Mouse (Mus musculus): ENCODE results near the gene Mmp17. TPM values are rescaled to one million over a fixed set of nuclear protein-coding genes. Genes with fewer than 3 reads are reported as not detected.

Mmp17 gene
- total and polyA plus RNA-seq, 3 experiments = 0.92 to 1.6 TPM; not detected in 1

DNA sequence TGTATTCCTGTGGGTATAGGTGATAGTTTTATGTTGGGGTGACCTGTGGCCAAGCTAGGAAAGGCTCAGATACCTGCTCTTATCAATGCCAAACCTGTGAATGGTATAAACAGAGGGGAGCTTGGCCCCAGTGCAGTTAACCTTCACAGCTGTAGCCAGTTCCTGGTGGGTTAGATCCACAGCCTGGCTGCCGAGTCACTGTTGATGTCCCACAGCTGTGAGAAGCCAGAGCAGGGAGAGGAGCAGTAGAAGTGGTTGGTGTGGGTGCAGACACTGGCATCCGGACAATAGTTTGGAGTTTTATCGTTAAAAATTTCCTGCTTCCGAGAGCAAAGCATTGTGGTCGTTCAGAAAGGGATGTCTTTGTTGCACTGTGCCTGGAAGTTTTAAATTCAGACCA lies 25.4 kb upstream of the Mmp17 start:
- no peaks in the 10 kb centered on the region for H3K4me1 ChIP-seq (ENCODE audit: control insufficient read depth in 1 of 2, insufficient read depth in 2 of 2, low read length in 2 of 2)
- TF ChIP-seq POLR2AphosphoS2 (IDR thresholded peaks at IDR 0.05; ENCODE audit: low read length) (no peak), USF1 (IDR thresholded peaks at IDR 0.05; ENCODE audit: low read depth, low read length) (no peak), TBP (IDR thresholded peaks at IDR 0.05; ENCODE audit: low read depth, low read length) (no peak), RCOR1 (IDR thresholded peaks at IDR 0.05; ENCODE audit: low read depth, low read length) (no peak), UBTF (IDR thresholded peaks at IDR 0.05; ENCODE audit: borderline replicate concordance, insufficient read depth, low read depth, low read length) (no peak), MYB (IDR thresholded peaks at IDR 0.05; ENCODE audit: low read depth, low read length) (no peak), ETS1 (IDR thresholded peaks at IDR 0.05; ENCODE audit: low read depth, low read length) (no peak), ELF1 (IDR thresholded peaks at IDR 0.05; ENCODE audit: low read depth, low read length) (no peak), SIN3A (IDR thresholded peaks at IDR 0.05; ENCODE audit: low read length) (no peak), BHLHE40 (IDR thresholded peaks at IDR 0.05; ENCODE audit: borderline replicate concordance, low read depth, low read length) (no peak), JUND (IDR thresholded peaks at IDR 0.05; ENCODE audit: low read depth, low read length) (no peak), NRF1 (IDR thresholded peaks at IDR 0.05; ENCODE audit: insufficient read depth, low read depth, low read length, poor library complexity, severe bottlenecking) (no peak), TAL1 (IDR thresholded peaks at IDR 0.05; ENCODE audit: low read length) (no peak), USF2 (IDR thresholded peaks at IDR 0.05; ENCODE audit: borderline replicate concordance in 1 of 2, insufficient read depth in 1 of 2, low read depth in 1 of 2, low read length in 2 of 2) (no peak), MAZ (IDR thresholded peaks at IDR 0.05; ENCODE audit: low read depth, low read length) (no peak), E2F4 (IDR thresholded peaks at IDR 0.05; ENCODE audit: borderline replicate concordance, low read depth, low read length) (no peak), ZMIZ1 (IDR thresholded peaks at IDR 0.05; ENCODE audit: low read depth, low read length) (no peak), GATA1 (IDR thresholded peaks at IDR 0.05; ENCODE audit: low read depth, low read length) (no peak), TCF12 (IDR thresholded peaks at IDR 0.05; ENCODE audit: low read depth, low read length) (no peak), RAD21 (IDR thresholded peaks at IDR 0.05; ENCODE audit: low read depth, low read length) (no peak)
- no peaks in the 10 kb centered on the region for H3K9me3 ChIP-seq (replicated peaks; ENCODE audit: insufficient read depth, low read length)
- H3K79me2 ChIP-seq (ENCODE audit: control insufficient read depth, insufficient read depth, low read length, poor library complexity) = no peaks in the 10 kb centered on the region
- no peak overlapping the region for H3K27ac ChIP-seq (ENCODE audit: control insufficient read depth, low read depth, low read length)
- H3K27me3 ChIP-seq (ENCODE audit: control insufficient read depth in 1 of 2, insufficient read depth in 2 of 2, low read length in 2 of 2) = no peaks in the 10 kb centered on the region
- DNase-seq (ENCODE audit: low read depth, low spot score) = no peak
- no peak overlapping the region for H3K9ac ChIP-seq (ENCODE audit: control insufficient read depth, low read depth, low read length, poor library complexity, severe bottlenecking)
- peaks cover 0 to 15% of the 10 kb centered on the region in 2 experiments; a peak in 2 of 4 replicates for H3K36me3 ChIP-seq (ENCODE audit: control insufficient read depth in 1 of 2, insufficient read depth in 2 of 2, low read length in 2 of 2)
- no peak overlapping the region for H3K4me3 ChIP-seq (ENCODE audit: control insufficient read depth in 1 of 2, insufficient read depth in 1 of 2, low read depth in 2 of 2, low read length in 2 of 2)

DNA sequence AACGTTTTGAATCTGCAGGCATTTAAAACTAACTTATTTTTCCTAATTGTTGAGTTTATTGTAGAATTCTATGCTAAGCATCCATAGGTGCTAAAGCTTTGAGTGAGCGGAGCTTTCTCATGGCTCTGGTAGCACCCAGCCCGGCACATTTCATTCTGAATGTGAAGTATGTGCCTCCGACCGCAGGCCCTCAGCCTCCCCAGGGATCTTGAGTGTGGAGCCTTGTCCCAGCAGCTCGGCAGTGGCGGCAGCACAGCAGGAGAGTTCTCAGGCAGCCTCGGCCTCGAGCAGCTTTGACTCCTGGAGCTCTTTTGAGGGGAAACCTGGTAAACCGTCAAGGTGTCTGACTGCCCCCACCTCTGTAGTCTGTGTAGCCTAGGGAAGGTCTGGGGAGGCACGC lies 24.7 kb upstream of the Mmp17 start:
- TF ChIP-seq RAD21 (IDR thresholded peaks at IDR 0.05; ENCODE audit: low read depth, low read length) = no peak
- no peak for TF ChIP-seq NRF1 (IDR thresholded peaks at IDR 0.05; ENCODE audit: insufficient read depth, low read depth, low read length, poor library complexity, severe bottlenecking)
- TF ChIP-seq ZMIZ1 (IDR thresholded peaks at IDR 0.05; ENCODE audit: low read depth, low read length) = no peak
- TF ChIP-seq GABPA (IDR thresholded peaks at IDR 0.05; ENCODE audit: low read depth, low read length) = no peak
- TF ChIP-seq TAL1 (IDR thresholded peaks at IDR 0.05; ENCODE audit: low read length) = no peak
- no peak for TF ChIP-seq ZNF384 (IDR thresholded peaks at IDR 0.05; ENCODE audit: low read depth, low read length)
- TF ChIP-seq E2F4 (IDR thresholded peaks at IDR 0.05; ENCODE audit: borderline replicate concordance, low read depth, low read length) = no peak
- TF ChIP-seq HCFC1 (IDR thresholded peaks at IDR 0.05; ENCODE audit: low read depth, low read length) = no peak
- no peak for TF ChIP-seq UBTF (IDR thresholded peaks at IDR 0.05; ENCODE audit: borderline replicate concordance, insufficient read depth, low read depth, low read length)
- no peak for TF ChIP-seq MXI1 (IDR thresholded peaks at IDR 0.05; ENCODE audit: low read depth, low read length)
- TF ChIP-seq ELF1 (IDR thresholded peaks at IDR 0.05; ENCODE audit: low read depth, low read length) = no peak
- TF ChIP-seq SIN3A (IDR thresholded peaks at IDR 0.05; ENCODE audit: low read length) = no peak
- no peak for TF ChIP-seq JUND (IDR thresholded peaks at IDR 0.05; ENCODE audit: low read depth, low read length)
- TF ChIP-seq GATA1 (IDR thresholded peaks at IDR 0.05; ENCODE audit: low read depth, low read length) = no peak
- TF ChIP-seq MAX (IDR thresholded peaks at IDR 0.05; ENCODE audit: low read length) = no peak
- Histone ChIP-seq H3K36me3 (ENCODE audit: control insufficient read depth in 1 of 2, insufficient read depth in 2 of 2, low read length in 2 of 2) (peaks cover 0 to 14% of the 10 kb centered on the region in 2 experiments; a peak in 2 of 4 replicates), H3K9ac (ENCODE audit: control insufficient read depth, low read depth, low read length, poor library complexity, severe bottlenecking) (no peak overlapping the region), H3K4me3 (ENCODE audit: control insufficient read depth in 1 of 2, insufficient read depth in 1 of 2, low read depth in 2 of 2, low read length in 2 of 2) (no peak overlapping the region), H3K27me3 (ENCODE audit: control insufficient read depth in 1 of 2, insufficient read depth in 2 of 2, low read length in 2 of 2) (no peaks in the 10 kb centered on the region), H3K4me1 (ENCODE audit: control insufficient read depth in 1 of 2, insufficient read depth in 2 of 2, low read length in 2 of 2) (no peaks in the 10 kb centered on the region), H3K9me3 (replicated peaks; ENCODE audit: insufficient read depth, low read length) (no peaks in the 10 kb centered on the region), H3K27ac (ENCODE audit: control insufficient read depth, low read depth, low read length) (no peak overlapping the region), H3K79me2 (ENCODE audit: control insufficient read depth, insufficient read depth, low read length, poor library complexity) (no peaks in the 10 kb centered on the region)
- DNase-seq (ENCODE audit: low read depth, low spot score) = no peak

All from MEL (cell line).